In the genomic region with DNA sequence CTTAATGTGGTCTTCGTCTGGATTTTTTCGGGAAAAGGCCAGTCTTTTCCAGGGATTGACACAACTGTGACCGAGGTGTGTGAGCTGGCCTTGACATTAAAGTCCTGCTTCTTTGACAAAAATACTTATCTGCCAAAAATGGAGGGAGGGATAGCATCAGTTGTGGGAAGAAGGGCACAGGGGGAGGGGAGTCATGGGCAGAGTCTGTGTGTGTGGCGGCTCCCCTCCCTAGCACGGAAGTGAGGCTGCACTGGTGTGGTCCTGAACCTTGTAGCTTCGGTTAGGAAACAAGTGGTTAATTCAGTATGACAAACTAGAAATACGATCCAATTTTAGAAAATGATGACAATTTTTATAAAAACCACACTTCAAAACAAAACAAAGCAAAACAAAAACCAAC, we compare ENCODE assay signal across 22 mouse cellular contexts.
DNase-seq lines count a peak whose midpoint lies in the region; ATAC-seq lines count a peak whose summit lies in the region.
"Had no signal": no experiment of that assay in that cellular context is flagged by ENCODE, and none has a peak within 500 bp of the region (broad histone marks: within the 10 kb centered on the region; RNA-seq: fewer than 3 reads in every experiment).

No protein-coding gene starts in this region.

- 58% methylated on average over 7 of the region's 7 CpGs for WGBS in lung, embryonic 15.5 days

- DNase-seq in adrenal gland, adult 2 months = peak; percentile 34
- DNase-seq in adrenal gland, postnatal 10 days = no peak
- peak; percentile 51 for DNase-seq in heart, adult 11 months
- DNase-seq in heart, postnatal 10 days = no peak
- DNase-seq in lung, postnatal 4 days = no peak
- peak; percentile 26 for DNase-seq in 416B (ENCODE audit: low read depth)
- DNase-seq: cerebellum, adult 18-20 months; cerebellum, adult 9-10 months; cerebellum, postnatal 14 days; gastrocnemius, postnatal 10 days; gastrocnemius, postnatal 36 days; heart, postnatal 36 days had no signal

- intact Hi-C loops in heart, postnatal 10 days (cut with DNase I) = no loop called here

- H3K36me3 ChIP-seq in lung, embryonic 15.5 days = no peaks in the 10 kb centered on the region
- H3K36me3 ChIP-seq: forebrain, embryonic 10.5 days; hindbrain, embryonic 10.5 days; hindbrain, embryonic 13.5 days; intestine, embryonic 15.5 days had no signal

- H3K27ac ChIP-seq in lung, embryonic 15.5 days = peak overlapping the region; percentile 46
- H3K27ac ChIP-seq: forebrain, embryonic 10.5 days; forebrain, embryonic 13.5 days; hindbrain, embryonic 10.5 days; hindbrain, embryonic 13.5 days; intestine, embryonic 15.5 days had no signal

- no peaks in the 10 kb centered on the region for H3K27me3 ChIP-seq in lung, embryonic 15.5 days
- H3K27me3 ChIP-seq: forebrain, embryonic 13.5 days; hindbrain, embryonic 13.5 days; intestine, embryonic 15.5 days had no signal

- no peak for ATAC-seq in lung, embryonic 15.5 days (ENCODE audit: borderline replicate concordance, extremely low read depth, low FRiP score, low TSS enrichment)
- ATAC-seq: CD4-positive, CD25-positive, alpha-beta regulatory T cell, adult 4 months; forebrain, embryonic 13.5 days; forebrain, embryonic 16.5 days; hindbrain, embryonic 16.5 days; intestine, embryonic 15.5 days had no signal

- no peak overlapping the region for H3K4me2 ChIP-seq in lung, embryonic 15.5 days
- H3K4me2 ChIP-seq: forebrain, embryonic 13.5 days; heart, embryonic 11.5 days; hindbrain, embryonic 13.5 days; intestine, embryonic 15.5 days had no signal

- H3K4me3 ChIP-seq in lung, embryonic 15.5 days = no peak overlapping the region
- H3K4me3 ChIP-seq: forebrain, embryonic 10.5 days; forebrain, embryonic 13.5 days; hindbrain, embryonic 10.5 days; hindbrain, embryonic 13.5 days; intestine, embryonic 15.5 days had no signal

- H3K4me1 ChIP-seq in lung, embryonic 15.5 days = peaks cover 45% of the 10 kb centered on the region

- H3K9me3 ChIP-seq in lung, embryonic 15.5 days = no peaks in the 10 kb centered on the region
- H3K9me3 ChIP-seq: forebrain, embryonic 10.5 days; forebrain, embryonic 13.5 days; hindbrain, embryonic 10.5 days; hindbrain, embryonic 13.5 days; intestine, embryonic 15.5 days had no signal

- H3K9ac ChIP-seq in lung, embryonic 15.5 days = no peak overlapping the region
- H3K9ac ChIP-seq: forebrain, embryonic 13.5 days; hindbrain, embryonic 13.5 days; intestine, embryonic 15.5 days had no signal

Comparison
In these comparisons a context has a peak if more than half of its experiments do, and no peak if none do; other contexts are left out.
1. DNase-seq: peak in adrenal gland, adult 2 months (single experiment), heart, adult 11 months (single experiment) and 416B (single experiment); none in adrenal gland, postnatal 10 days (single experiment), heart, postnatal 10 days (0 of 2) and lung, postnatal 4 days (0 of 2).